Mouse (Mus musculus) left cerebral cortex, adult 11 months (tissue): ENCODE results near the gene Tsc2.

ENCODE experiments used
- DNase-seq: peaks from one replicate; pipeline ENCODE4 v3.0.0; 2022; ENCODE audit warnings: low spot score

Tsc2 gene

GRCm38 (mm10) chr17:24647493-24647892 is 15.1 kb upstream of the Tsc2 start:
- DNase-seq: no peak

- no peak for DNase-seq
Observed at GRCm38 (mm10) chr17:24646381-24646780, 14.0 kb upstream of the Tsc2 start.

GRCm38 (mm10) chr17:24645916-24646315 is 13.5 kb upstream of the Tsc2 start:
- DNase-seq: no peak

GRCm38 (mm10) chr17:24644875-24645721 is 12.7 kb upstream of the Tsc2 start:
- DNase-seq: no peak

GRCm38 (mm10) chr17:24644030-24644715 is 11.7 kb upstream of the Tsc2 start:
- DNase-seq: no peak

- DNase-seq: no peak
Observed at GRCm38 (mm10) chr17:24642791-24643343, 10.4 kb upstream of the Tsc2 start.

GRCm38 (mm10) chr17:24641944-24642343 is 9.5 kb upstream of the Tsc2 start:
- DNase-seq: no peak

GRCm38 (mm10) chr17:24640581-24640980 is 8.2 kb upstream of the Tsc2 start:
- no peak for DNase-seq

- no peak for DNase-seq
Observed at GRCm38 (mm10) chr17:24640119-24640518, 7.7 kb upstream of the Tsc2 start.

- no peak for DNase-seq
Observed at GRCm38 (mm10) chr17:24639571-24639988, 7.2 kb upstream of the Tsc2 start.

- DNase-seq: no peak
Observed at GRCm38 (mm10) chr17:24638840-24639239, 6.4 kb upstream of the Tsc2 start.

- DNase-seq: no peak
Observed at GRCm38 (mm10) chr17:24638214-24638613, 5.8 kb upstream of the Tsc2 start.

GRCm38 (mm10) chr17:24636781-24637481 is 4.5 kb upstream of the Tsc2 start:
- DNase-seq: no peak

- no peak for DNase-seq
Observed at GRCm38 (mm10) chr17:24635694-24636093, 3.3 kb upstream of the Tsc2 start.

- DNase-seq: no peak
Observed at GRCm38 (mm10) chr17:24635024-24635423, 2.6 kb upstream of the Tsc2 start.

- DNase-seq: no peak
Observed at GRCm38 (mm10) chr17:24633831-24634230, 1.4 kb upstream of the Tsc2 start.

- no peak for DNase-seq
Observed at GRCm38 (mm10) chr17:24632813-24633449, 501 bp upstream of the Tsc2 start.

- DNase-seq: no peak
Observed at GRCm38 (mm10) chr17:24630072-24630471, 2.4 kb downstream of the Tsc2 start.

GRCm38 (mm10) chr17:24628646-24629045 is 3.8 kb downstream of the Tsc2 start:
- DNase-seq: no peak

GRCm38 (mm10) chr17:24625472-24625871 is 7.0 kb downstream of the Tsc2 start:
- no peak for DNase-seq

- no peak for DNase-seq
Observed at GRCm38 (mm10) chr17:24617561-24618194, 14.8 kb downstream of the Tsc2 start.
